Comparison of ENCODE assay signal across 19 mouse cellular contexts in genomic region chr1:164900696-164901095, GRCm38 (mm10). TPM values are rescaled to one million over a fixed set of nuclear protein-coding genes. Genes with fewer than 3 reads are reported as not detected.
DNase-seq lines count a peak whose midpoint lies in the region; ATAC-seq and TF ChIP-seq lines count a peak whose summit lies in the region.
"Had no signal": no experiment of that assay in that cellular context is flagged by ENCODE, and none has a peak within 500 bp of the region (broad histone marks: within the 10 kb centered on the region; RNA-seq: fewer than 3 reads in every experiment).

No protein-coding gene starts in this region.

- H3K4me1 ChIP-seq in heart, embryonic 12.5 days (replicated peaks) = peaks cover 34% of the 10 kb centered on the region
- H3K4me1 ChIP-seq in forebrain, postnatal 0 days (ENCODE audit: insufficient read depth) = no peaks in the 10 kb centered on the region

- DNase-seq in heart, adult 9 months (ENCODE audit: low spot score in 2 of 2) = peak; percentile 29 to 30
- peak; percentile 35 for DNase-seq in cerebellum, adult 9-10 months
- peak; percentile 79 for DNase-seq in gastrocnemius, adult 2 months
- peak; percentile 5 to 34 for DNase-seq in heart, postnatal 14 days
- no peak for DNase-seq in thymus, postnatal 14 days
- DNase-seq in forebrain, postnatal 0 days = no peak
- DNase-seq: liver; liver, postnatal 0 days; right cerebral cortex, postnatal 14 days had no signal

- no peaks in the 10 kb centered on the region for H3K9me3 ChIP-seq in heart, embryonic 12.5 days (replicated peaks)
- H3K9me3 ChIP-seq in forebrain, postnatal 0 days (ENCODE audit: low read length) = no peaks in the 10 kb centered on the region
- H3K9me3 ChIP-seq: forebrain, embryonic 12.5 days; heart, embryonic 15.5 days had no signal

- WGBS in heart, embryonic 12.5 days = 76% methylated on average over 6 of the region's 6 CpGs
- WGBS in forebrain, postnatal 0 days = 82% methylated on average over 6 of the region's 6 CpGs

- H3K9ac ChIP-seq in heart, embryonic 12.5 days = no peak overlapping the region
- no peak overlapping the region for H3K9ac ChIP-seq in forebrain, postnatal 0 days
- H3K9ac ChIP-seq: forebrain, embryonic 12.5 days; heart, embryonic 15.5 days; liver, postnatal 0 days had no signal

- no peaks in the 10 kb centered on the region for H3K27me3 ChIP-seq in heart, embryonic 12.5 days (replicated peaks)
- no peaks in the 10 kb centered on the region for H3K27me3 ChIP-seq in forebrain, postnatal 0 days (ENCODE audit: insufficient read depth, low read length)
- H3K27me3 ChIP-seq: heart, embryonic 15.5 days had no signal

- H3K27ac ChIP-seq in heart, embryonic 12.5 days (ENCODE audit: poor library complexity, severe bottlenecking) = no peak overlapping the region
- H3K27ac ChIP-seq in gastrocnemius, adult 2 months = peak overlapping the region; percentile 92
- H3K27ac ChIP-seq in forebrain, postnatal 0 days (ENCODE audit: low read depth, low read length) = no peak overlapping the region
- H3K27ac ChIP-seq: forebrain, embryonic 12.5 days; heart, embryonic 15.5 days had no signal

- intact Hi-C loops in gastrocnemius, adult 2 months (cut with DNase I) = loop anchor here (5.0 kb wide), 3 partner anchors 217 to 583 kb away; no protein-coding TSS in a partner anchor
- intact Hi-C loops in heart, postnatal 14 days (cut with DNase I) = loop anchor here (5.0 kb wide), 1 partner anchor 217 kb away; no protein-coding TSS in a partner anchor

- H3K4me3 ChIP-seq in heart, embryonic 12.5 days = no peak overlapping the region
- H3K4me3 ChIP-seq in gastrocnemius, adult 2 months = no peak overlapping the region
- H3K4me3 ChIP-seq in forebrain, postnatal 0 days (ENCODE audit: low read depth, low read length) = no peak overlapping the region
- H3K4me3 ChIP-seq: forebrain, embryonic 12.5 days; heart, embryonic 15.5 days had no signal

- TF ChIP-seq CTCF in gastrocnemius, adult 2 months (IDR thresholded peaks at IDR 0.05) = no peak
- TF ChIP-seq CTCF in forebrain, postnatal 0 days (IDR thresholded peaks at IDR 0.05; ENCODE audit: low read depth) = no peak

- no peak overlapping the region for H3K4me2 ChIP-seq in heart, embryonic 12.5 days
- H3K4me2 ChIP-seq in forebrain, postnatal 0 days (ENCODE audit: low read depth) = no peak overlapping the region
- H3K4me2 ChIP-seq: forebrain, embryonic 12.5 days; heart, embryonic 15.5 days had no signal

- H3K36me3 ChIP-seq in heart, embryonic 12.5 days = no peaks in the 10 kb centered on the region
- no peaks in the 10 kb centered on the region for H3K36me3 ChIP-seq in forebrain, postnatal 0 days (ENCODE audit: insufficient read depth)
- H3K36me3 ChIP-seq: forebrain, embryonic 12.5 days; heart, embryonic 15.5 days had no signal

- ATAC-seq in heart, embryonic 12.5 days (ENCODE audit: insufficient number of reproducible peaks, low FRiP score) = no peak
- ATAC-seq in forebrain, postnatal 0 days = no peak
- ATAC-seq: hindbrain, embryonic 16.5 days; liver, postnatal 0 days had no signal

RNA-seq across cellular contexts. Expression of gene Xcl1, which starts 34.6 kb away (rescaled TPM):
- not detected in 2 replicates for polyA plus RNA-seq in heart, embryonic 12.5 days (2016; fragmentation: Nextera tagmentation; extraction: Ambion mirVana)
- total RNA-seq in gastrocnemius, adult 2 months (2021) = not detected
- total RNA-seq in heart, postnatal 14 days (2021) = not detected
- total RNA-seq in forebrain, postnatal 0 days (2014; rRNA removed) = not detected in 2 replicates
- not detected in 2 replicates for polyA plus RNA-seq in forebrain, postnatal 0 days (2015; fragmentation: Nextera tagmentation; extraction: Ambion mirVana)
- total RNA-seq: adrenal gland, adult 18-20 months; ES-E14; layer of hippocampus, postnatal 14 days; left cerebral cortex, postnatal 10 days had no signal
- polyA plus RNA-seq: forebrain, embryonic 12.5 days; hindbrain, embryonic 16.5 days; neural tube, embryonic 11.5 days; stomach, embryonic 16.5 days had no signal

Comparison
In these comparisons a context has a peak if more than half of its experiments do, and no peak if none do; other contexts are left out.
1. DNase-seq: peak in heart, adult 9 months (2 of 2), cerebellum, adult 9-10 months (single experiment), gastrocnemius, adult 2 months (single experiment) and heart, postnatal 14 days (2 of 2); none in thymus, postnatal 14 days (single experiment) and forebrain, postnatal 0 days (single experiment).